Mouse (Mus musculus): ENCODE data around the gene Ccdc125. TPM values are rescaled to one million over a fixed set of nuclear protein-coding genes. Genes with fewer than 3 reads are reported as not detected.
"Not testable (repeated sequence)": the region's sequence is repeated elsewhere in the genome, so short reads cannot be mapped to it uniquely, and the experiment has no call there.

Ccdc125 gene
- total RNA-seq, 2 experiments from 2014 or later: 0.20 to 0.23 TPM

DNA sequence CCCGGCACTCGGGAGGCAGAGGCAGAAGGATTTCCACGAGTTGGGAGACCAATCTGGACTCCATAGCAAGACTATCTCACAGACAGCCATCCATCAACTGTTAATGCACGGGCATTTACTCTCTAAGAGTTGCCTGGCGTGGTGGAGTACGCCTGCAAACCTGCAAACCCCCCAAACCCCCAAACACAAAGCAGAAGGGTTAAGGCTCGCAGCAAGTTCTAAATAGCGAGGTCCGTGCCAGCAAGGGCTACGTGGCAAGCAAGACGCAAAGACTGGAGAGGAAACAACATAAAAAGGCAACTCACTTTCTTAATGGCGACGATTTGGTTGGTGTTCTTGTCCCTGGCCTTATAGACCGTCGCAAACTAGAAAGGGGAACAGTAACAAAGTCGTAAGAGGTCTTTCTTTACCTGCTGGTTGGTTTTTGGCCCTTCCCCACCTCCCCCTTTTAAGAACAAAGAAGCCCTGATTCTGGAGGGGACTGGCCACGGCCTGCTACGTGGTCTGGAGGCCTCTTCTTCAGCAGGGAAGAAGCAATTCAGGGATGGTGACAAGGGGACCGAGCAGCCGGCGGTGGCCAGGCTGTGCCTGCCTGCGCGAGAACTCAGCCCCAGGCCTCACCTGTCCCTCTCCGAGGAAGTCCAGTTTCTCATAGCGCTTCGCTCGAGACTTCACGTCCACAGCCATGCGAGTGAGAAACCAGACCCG, 60.8 kb downstream of the Ccdc125 start:
- no peak for TF ChIP-seq CTCF (conservative IDR thresholded peaks at IDR 0.05)
- DNase-seq (ENCODE audit: low spot score in 2 of 2): no peak
- Histone ChIP-seq H3K4me3 (peak overlapping the region; percentile 94), H3K27ac (peak overlapping the region; percentile 81)

- TF ChIP-seq CTCF (conservative IDR thresholded peaks at IDR 0.05): no peak
- Histone ChIP-seq H3K27ac (peak within 1 kb of the TSS; percentile 81), H3K4me3 (peak within 1 kb of the TSS; percentile 94)
- peak; percentile 93 for DNase-seq (ENCODE audit: low spot score in 2 of 2)
These were observed 61.3 kb downstream of the Ccdc125 start, which contains the start of gene Cdk7 for GRCm38 (mm10) chr13:100730861-100731176. Gene Cdk7, minus strand, starts transcription at chr13:100730939.

DNA sequence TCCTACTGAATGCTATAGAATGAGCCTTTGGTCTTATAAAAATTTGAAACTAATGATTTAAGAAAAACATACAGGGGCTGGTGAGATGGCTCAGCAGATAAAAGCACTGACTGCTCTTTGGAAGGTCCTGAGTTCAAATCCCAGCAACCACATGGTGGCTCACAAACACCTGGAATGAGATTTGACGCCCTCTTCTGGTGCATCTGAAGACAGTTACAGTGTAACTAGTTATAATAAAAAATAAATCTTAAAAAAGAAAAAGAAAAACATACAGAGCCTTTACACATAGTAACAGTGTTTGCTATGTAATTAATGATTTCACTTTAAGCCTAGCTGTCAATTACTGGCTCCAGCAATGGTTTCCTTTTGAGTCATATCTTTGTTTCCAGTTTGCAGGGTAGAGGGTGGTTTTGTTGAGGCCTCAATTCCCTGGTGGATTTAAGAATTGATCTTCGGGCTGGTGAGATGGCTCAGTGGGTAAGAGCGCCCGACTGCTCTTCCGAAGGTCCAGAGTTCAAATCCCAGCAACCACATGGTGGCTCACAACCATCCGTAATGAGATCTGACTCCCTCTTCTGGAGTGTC, 62.0 kb downstream of the Ccdc125 start:
- H3K4me3 ChIP-seq: not testable (repeated sequence)

DNA sequence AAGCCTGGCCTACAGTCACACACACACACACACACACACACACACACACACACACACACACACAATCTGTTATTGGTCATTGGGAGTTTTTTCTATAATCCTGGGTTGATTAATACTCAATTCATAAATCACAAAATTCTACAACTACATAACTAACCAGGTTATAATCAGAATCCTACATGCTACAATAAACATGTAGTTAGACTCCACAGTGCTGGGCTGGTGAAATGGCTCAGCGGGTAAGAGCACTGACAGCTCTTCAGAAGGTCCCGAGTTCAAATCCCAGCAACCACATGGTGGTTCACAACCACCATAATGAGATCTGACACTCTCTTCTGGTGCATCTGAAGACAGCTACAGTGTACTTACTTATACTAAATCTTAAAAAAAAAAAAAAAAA, 63.2 kb downstream of the Ccdc125 start:
- Histone ChIP-seq H3K27ac (no peak overlapping the region), H3K4me3 (no peak overlapping the region)
- no peak for TF ChIP-seq CTCF (conservative IDR thresholded peaks at IDR 0.05)
- no peak for DNase-seq (ENCODE audit: low spot score in 2 of 2)

More for the DNA sequence above, 62.0 kb downstream of the Ccdc125 start:
- H3K27ac ChIP-seq: peak overlapping the region; percentile 81; the same call in 1 of the 2 replicates
- DNase-seq (ENCODE audit: low spot score in 2 of 2): not testable (repeated sequence)
- peak; percentile 21 for TF ChIP-seq CTCF (conservative IDR thresholded peaks at IDR 0.05)

DNA sequence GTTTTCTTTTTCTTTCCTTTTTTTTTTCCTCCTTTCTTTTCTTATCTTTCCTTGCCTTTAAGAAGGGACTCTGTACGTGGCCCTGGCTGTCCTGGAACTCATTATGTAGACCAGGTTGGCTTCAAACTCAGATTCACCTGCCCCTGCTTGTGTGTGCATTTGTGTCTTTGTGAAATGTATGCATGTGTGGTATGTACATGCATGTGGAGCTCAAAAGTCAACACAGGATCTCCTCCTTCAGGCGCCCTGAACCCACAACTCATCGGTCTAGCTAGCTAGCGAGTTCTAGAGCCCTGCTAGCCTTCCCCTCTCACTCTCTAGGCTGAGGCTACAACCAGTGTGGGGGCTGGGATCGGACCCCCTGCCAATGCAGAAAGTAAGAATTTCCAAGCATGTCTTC, 73.3 kb downstream of the Ccdc125 start:
- Histone ChIP-seq H3K4me3 (peak overlapping the region; percentile 73; the same call in 1 of the 2 replicates), H3K27ac (peak overlapping the region; percentile 100; the same call in 1 of the 2 replicates)
- no peak for TF ChIP-seq CTCF (conservative IDR thresholded peaks at IDR 0.05)
- no peak for DNase-seq (ENCODE audit: low spot score in 2 of 2)

DNA sequence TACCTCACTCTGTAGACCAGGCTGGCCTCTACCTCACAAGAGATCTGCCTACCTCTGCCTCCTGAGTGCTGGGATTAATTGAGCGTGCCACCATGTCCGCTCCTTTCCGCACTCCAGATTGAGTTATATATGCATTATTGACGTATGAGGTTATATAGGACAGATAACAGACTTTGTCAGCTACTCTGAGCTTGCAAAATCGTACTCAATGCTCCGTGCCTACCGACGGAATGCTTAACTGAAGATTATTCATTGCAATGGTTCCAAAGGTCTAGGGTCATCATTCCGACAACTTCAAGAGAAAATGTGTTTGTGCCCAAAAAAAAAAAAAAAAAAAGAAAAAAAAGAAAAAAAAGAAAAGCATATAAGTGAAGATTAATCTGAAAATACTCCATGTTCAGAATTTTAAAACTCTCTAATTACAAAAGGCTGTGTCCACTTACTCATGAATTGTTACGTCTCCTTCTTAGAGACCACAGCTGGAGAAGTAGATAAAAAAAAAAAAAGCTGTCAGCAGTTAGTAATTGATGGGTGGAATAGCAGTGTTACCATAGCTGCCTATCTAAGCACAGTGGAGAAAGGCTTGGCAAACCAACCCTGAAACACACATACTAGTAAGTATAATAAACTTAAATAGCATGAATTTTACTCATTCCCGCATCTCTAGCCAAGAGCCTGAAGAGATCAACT, 74.0 kb downstream of the Ccdc125 start:
- TF ChIP-seq CTCF (conservative IDR thresholded peaks at IDR 0.05): no peak
- Histone ChIP-seq H3K4me3 (peak overlapping the region; percentile 73), H3K27ac (peak overlapping the region; percentile 100)
- DNase-seq (ENCODE audit: low spot score in 2 of 2): no peak

DNA sequence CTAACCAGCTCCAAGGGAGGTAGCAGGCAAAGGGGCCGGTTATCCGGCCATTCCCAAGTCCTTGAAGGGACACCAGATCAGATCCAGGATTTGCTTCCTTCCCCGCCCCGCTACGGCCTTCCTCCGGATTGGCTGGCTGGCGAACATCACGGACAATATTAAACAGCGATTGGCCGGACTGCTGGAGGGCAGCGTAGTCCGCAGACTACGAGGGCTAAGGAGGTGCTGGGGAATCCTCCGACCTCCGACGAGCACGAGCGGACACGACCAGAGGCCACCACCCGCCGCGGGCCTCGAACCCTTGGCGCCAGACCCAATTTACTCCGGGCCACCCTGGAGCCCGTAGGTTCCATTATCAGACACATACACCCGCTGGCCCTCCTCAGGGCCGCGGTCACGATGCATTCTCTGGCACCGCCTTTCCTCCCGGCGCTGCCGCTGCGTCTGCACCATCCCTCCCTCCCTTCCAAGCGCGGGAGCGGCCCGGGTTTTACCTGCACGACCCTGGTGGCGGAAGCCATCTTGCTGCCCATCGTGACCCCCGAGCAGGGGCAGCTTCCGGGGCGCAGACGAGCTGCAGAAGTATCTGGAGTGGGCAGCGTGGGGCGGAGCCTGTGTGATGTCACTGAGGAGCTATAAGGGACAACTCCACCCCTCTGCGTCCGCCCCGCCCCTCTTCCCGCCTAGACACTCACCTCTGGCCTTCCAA, 74.7 kb downstream of the Ccdc125 start, which contains the start of gene Mrps36:
Mrps36 (minus strand) TSS at position 624 of the 709 bp plus-strand sequence.
- TF ChIP-seq CTCF (conservative IDR thresholded peaks at IDR 0.05): peak; percentile 23; the same call in 1 of the 2 replicates
- Histone ChIP-seq H3K27ac (peak within 1 kb of the TSS; percentile 100), H3K4me3 (peak within 1 kb of the TSS; percentile 73)
- DNase-seq (ENCODE audit: low spot score in 2 of 2): peak; percentile 86 to 92

- H3K27ac ChIP-seq: peak overlapping the region; percentile 62
- TF ChIP-seq CTCF (conservative IDR thresholded peaks at IDR 0.05): no peak
- peak; percentile 47 to 51 for DNase-seq (ENCODE audit: low spot score in 2 of 2)
These were observed 76.6 kb downstream of the Ccdc125 start for GRCm38 (mm10) chr13:100746090-100746489.

More at GRCm38 (mm10) chr13:100746090-100746489, 76.6 kb downstream of the Ccdc125 start:
- no peak overlapping the region for H3K4me3 ChIP-seq

Other genes starting within 250 kb of the Ccdc125 start
- gene Naip1, start 216.8 kb upstream of the Ccdc125 start, total RNA-seq (2021): under 1 TPM; 0.18 to 0.49 TPM
- gene Gtf2h2, start 177.1 kb upstream of the Ccdc125 start, total RNA-seq (2021): 10 to 100 TPM; 46.6 to 55.1 TPM
- 10 to 100 TPM; 10.6 to 13.0 TPM for gene Ocln, start 117.0 kb upstream of the Ccdc125 start, total RNA-seq (2021)
- gene Marveld2, start 52.7 kb upstream of the Ccdc125 start, total RNA-seq (2021): 1 to 10 TPM; 1.3 to 1.6 TPM
- 10 to 100 TPM; 90.7 to 91.6 TPM for gene Ak6, start 18.7 kb upstream of the Ccdc125 start, total RNA-seq (2021)
- gene Rad17, start 18.7 kb upstream of the Ccdc125 start, total RNA-seq (2021): 10 to 100 TPM; 13.5 to 15.6 TPM
- gene Taf9, start 18.1 kb upstream of the Ccdc125 start, total RNA-seq (2021): 10 to 100 TPM; 14.4 to 20.7 TPM
- 10 to 100 TPM; 40.2 to 40.4 TPM for gene Cdk7, start 61.2 kb downstream of the Ccdc125 start, total RNA-seq (2021)
- gene Mrps36, start 74.9 kb downstream of the Ccdc125 start, total RNA-seq (2021): 10 to 100 TPM; 51.1 to 56.0 TPM
- under 1 TPM in 1 of 2 experiments, not detected in 1; 0.38 TPM for gene Cenph, start 106.2 kb downstream of the Ccdc125 start, total RNA-seq (2021)
- gene Ccnb1, start 116.9 kb downstream of the Ccdc125 start, total RNA-seq (2021): under 1 TPM; 0.29 to 0.90 TPM
- 10 to 100 TPM; 34.8 to 37.4 TPM for gene Slc30a5, start 163.7 kb downstream of the Ccdc125 start, total RNA-seq (2021)

Measured in layer of hippocampus, adult 2 months (tissue).